38 mouse cellular contexts compared by ENCODE assay signal in genomic region chr2:144324218-144324617, GRCm38 (mm10). TPM values are rescaled to one million over a fixed set of nuclear protein-coding genes. Genes with fewer than 3 reads are reported as not detected.
"Had no signal": no experiment of that assay in that cellular context is flagged by ENCODE, and none has a peak within 500 bp of the region (broad histone marks: within the 10 kb centered on the region; RNA-seq: fewer than 3 reads in every experiment).

No protein-coding gene starts in this region.

- H3K4me2 ChIP-seq: heart, embryonic 12.5 days; heart, embryonic 13.5 days; heart, embryonic 15.5 days; hindbrain, embryonic 12.5 days; hindbrain, embryonic 13.5 days; hindbrain, embryonic 14.5 days; hindbrain, embryonic 15.5 days; intestine, embryonic 15.5 days; kidney, embryonic 15.5 days had no signal

- H3K9ac ChIP-seq: heart, embryonic 12.5 days; heart, embryonic 13.5 days; heart, embryonic 15.5 days; hindbrain, embryonic 12.5 days; hindbrain, embryonic 13.5 days; hindbrain, embryonic 14.5 days; hindbrain, embryonic 15.5 days; intestine, embryonic 15.5 days; kidney, embryonic 15.5 days had no signal

- H3K27ac ChIP-seq: heart, embryonic 13.5 days; heart, embryonic 15.5 days; hindbrain, embryonic 10.5 days; hindbrain, embryonic 12.5 days; hindbrain, embryonic 13.5 days; hindbrain, embryonic 14.5 days; hindbrain, embryonic 15.5 days; hindbrain, postnatal 0 days; intestine, embryonic 15.5 days; kidney, embryonic 15.5 days; kidney, postnatal 0 days; layer of hippocampus, adult 2 months; left cerebral cortex, adult 2 months had no signal

- DNase-seq: heart, postnatal 10 days; heart, postnatal 14 days; heart, postnatal 36 days; heart, postnatal 4 days; kidney, adult 11 months; kidney, adult 18-20 months; kidney, adult 2 months; kidney, adult 8-10 months; kidney, adult 9 months; kidney, postnatal 10 days; kidney, postnatal 14 days; kidney, postnatal 25 days; kidney, postnatal 36 days; kidney, postnatal 4 days; layer of hippocampus, adult 9-11 months; layer of hippocampus, postnatal 36 days had no signal

- H3K4me3 ChIP-seq: heart, embryonic 12.5 days; heart, embryonic 13.5 days; heart, embryonic 15.5 days; hindbrain, embryonic 10.5 days; hindbrain, embryonic 12.5 days; hindbrain, embryonic 13.5 days; hindbrain, embryonic 15.5 days; intestine, embryonic 15.5 days; kidney, embryonic 15.5 days; layer of hippocampus, adult 2 months; left cerebral cortex, adult 2 months had no signal

- H3K9me3 ChIP-seq: heart, embryonic 12.5 days; heart, embryonic 13.5 days; heart, embryonic 15.5 days; hindbrain, embryonic 10.5 days; hindbrain, embryonic 12.5 days; hindbrain, embryonic 13.5 days; hindbrain, embryonic 15.5 days; intestine, embryonic 15.5 days; kidney, embryonic 15.5 days had no signal

- H3K36me3 ChIP-seq: heart, embryonic 12.5 days; heart, embryonic 13.5 days; heart, embryonic 15.5 days; hindbrain, embryonic 10.5 days; hindbrain, embryonic 12.5 days; hindbrain, embryonic 13.5 days; hindbrain, embryonic 15.5 days; intestine, embryonic 15.5 days; kidney, embryonic 15.5 days had no signal

- ATAC-seq: hindbrain, embryonic 16.5 days; hindbrain, postnatal 0 days; inflammation-experienced regulatory T-cells, adult 6 months; intestine, embryonic 15.5 days; intestine, embryonic 16.5 days had no signal

- H3K4me1 ChIP-seq: heart, embryonic 12.5 days; heart, embryonic 13.5 days; heart, embryonic 15.5 days; hindbrain, embryonic 10.5 days; hindbrain, embryonic 12.5 days; hindbrain, embryonic 13.5 days; hindbrain, embryonic 15.5 days; intestine, embryonic 15.5 days had no signal

RNA-seq across cellular contexts. Expression of gene Ovol2, which starts 7.7 kb away (rescaled TPM):
- total RNA-seq: heart, postnatal 10 days; heart, postnatal 14 days; heart, postnatal 25 days; heart, postnatal 36 days; heart, postnatal 4 days; hematopoietic stem cell, adult 5-6 weeks; hindbrain, postnatal 0 days had no signal
- polyA plus RNA-seq: heart, postnatal 0 days; hindbrain, embryonic 13.5 days; hindbrain, embryonic 14.5 days; hindbrain, embryonic 15.5 days; hindbrain, embryonic 16.5 days; inflammation-experienced regulatory T-cells, adult 6 months had no signal

RNA-seq across cellular contexts. Expression of gene Pet117, which starts 44.6 kb away (rescaled TPM):
- total RNA-seq: hematopoietic stem cell, adult 5-6 weeks; hindbrain, postnatal 0 days had no signal
- polyA plus RNA-seq: kidney, adult 2 months; kidney, embryonic 14.5 days; large intestine, adult 2 months had no signal
